16 mouse cellular contexts compared by ENCODE assay signal in the genomic region with DNA sequence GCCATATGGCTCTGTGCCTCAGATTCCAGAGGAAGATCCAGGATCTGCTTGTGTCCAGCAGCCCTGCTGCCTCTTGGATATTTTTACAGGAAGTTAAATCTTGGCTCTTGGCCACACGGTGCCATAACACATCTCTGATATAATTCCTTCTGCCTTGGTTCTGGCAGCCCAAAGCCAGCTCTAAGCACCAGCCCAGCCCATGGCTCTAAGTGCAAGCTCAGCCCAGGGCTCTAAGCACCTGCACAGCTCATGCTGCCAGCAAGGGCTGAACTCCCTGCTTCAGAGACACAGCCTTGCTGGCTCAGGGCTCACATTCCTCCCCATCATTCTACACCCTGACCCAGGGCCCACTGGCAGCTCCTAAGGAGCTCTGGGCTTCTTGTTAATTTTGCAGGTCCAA.
A peak's percentile ranks its signal among the peaks of the same experiment; 100 is the strongest.
DNase-seq lines count a peak whose midpoint lies in the region; ATAC-seq and TF ChIP-seq lines count a peak whose summit lies in the region.
"Had no signal": no experiment of that assay in that cellular context is flagged by ENCODE, and none has a peak within 500 bp of the region (broad histone marks: within the 10 kb centered on the region; RNA-seq: fewer than 3 reads in every experiment).

No protein-coding gene starts in this region.

- no peaks in the 10 kb centered on the region for H3K27me3 ChIP-seq in forebrain, embryonic 15.5 days
- H3K27me3 ChIP-seq in forebrain, postnatal 0 days (ENCODE audit: insufficient read depth, low read length), result no peaks in the 10 kb centered on the region
- H3K27me3 ChIP-seq: embryonic facial prominence, embryonic 15.5 days; liver, embryonic 13.5 days; midbrain, embryonic 15.5 days; neural tube, embryonic 12.5 days had no signal

- H3K4me3 ChIP-seq in forebrain, embryonic 15.5 days, result no peak overlapping the region
- no peak overlapping the region for H3K4me3 ChIP-seq in forebrain, postnatal 0 days (ENCODE audit: low read depth, low read length)
- no peak overlapping the region for H3K4me3 ChIP-seq in lung, adult 2 months (replicated peaks; ENCODE audit: extremely low read depth, low read depth, low read length)
- H3K4me3 ChIP-seq: embryonic facial prominence, embryonic 15.5 days; liver, embryonic 13.5 days; midbrain, embryonic 15.5 days; neural tube, embryonic 12.5 days had no signal

- no peak for TF ChIP-seq POLR2A in lung, adult 2 months (IDR thresholded peaks at IDR 0.05; ENCODE audit: borderline replicate concordance, extremely low read depth, low read depth, low read length)

- ATAC-seq in forebrain, embryonic 15.5 days (replicated peaks), result peak; percentile 46; the same call in 1 of the 2 replicates
- ATAC-seq in forebrain, postnatal 0 days, result no peak
- ATAC-seq in megakaryocyte-erythroid progenitor cell, adult 5-6 weeks (replicated peaks; ENCODE audit: low FRiP score, low TSS enrichment, poor library complexity, severe bottlenecking), result no peak
- ATAC-seq: midbrain, embryonic 15.5 days had no signal

- H3K9ac ChIP-seq in forebrain, embryonic 15.5 days (replicated peaks), result no peak overlapping the region
- H3K9ac ChIP-seq in forebrain, postnatal 0 days, result no peak overlapping the region
- H3K9ac ChIP-seq: embryonic facial prominence, embryonic 15.5 days; liver, embryonic 13.5 days; midbrain, embryonic 15.5 days; neural tube, embryonic 12.5 days had no signal

- no peaks in the 10 kb centered on the region for H3K36me3 ChIP-seq in forebrain, embryonic 15.5 days
- no peaks in the 10 kb centered on the region for H3K36me3 ChIP-seq in forebrain, postnatal 0 days (ENCODE audit: insufficient read depth)
- H3K36me3 ChIP-seq: embryonic facial prominence, embryonic 15.5 days; liver, embryonic 13.5 days; midbrain, embryonic 15.5 days; neural tube, embryonic 12.5 days had no signal

- no peak overlapping the region for H3K27ac ChIP-seq in forebrain, embryonic 15.5 days (replicated peaks)
- no peak overlapping the region for H3K27ac ChIP-seq in forebrain, postnatal 0 days (ENCODE audit: low read depth, low read length)
- H3K27ac ChIP-seq: embryonic facial prominence, embryonic 15.5 days; liver, embryonic 13.5 days; macrophage; midbrain, embryonic 15.5 days; neural tube, embryonic 12.5 days; stomach, postnatal 0 days had no signal

- 92% methylated on average over 1 of the region's 1 CpGs for WGBS in forebrain, embryonic 15.5 days
- WGBS in forebrain, postnatal 0 days, result 87% methylated on average over 1 of the region's 1 CpGs
- 62% methylated on average over 1 of the region's 1 CpGs for WGBS in lung, adult 2 months

- H3K4me1 ChIP-seq in forebrain, embryonic 15.5 days, result no peaks in the 10 kb centered on the region
- no peaks in the 10 kb centered on the region for H3K4me1 ChIP-seq in forebrain, postnatal 0 days (ENCODE audit: insufficient read depth)
- H3K4me1 ChIP-seq in lung, adult 2 months (ENCODE audit: control insufficient read depth, insufficient read depth, low read length), result no peaks in the 10 kb centered on the region
- H3K4me1 ChIP-seq: embryonic facial prominence, embryonic 15.5 days; liver, embryonic 13.5 days; neural tube, embryonic 12.5 days had no signal

- DNase-seq in forebrain, postnatal 0 days, result no peak
- DNase-seq in lung, adult 18-20 months, result peak; percentile 1 to 7
- no peak for DNase-seq in lung, adult 2 months
- peak; percentile 18 for DNase-seq in cerebellum, adult 9-10 months
- DNase-seq in skeletal muscle tissue, adult 2 months (ENCODE audit: low read depth, low spot score), result peak; percentile 13
- DNase-seq in right cerebral cortex, postnatal 14 days, result no peak
- DNase-seq: adrenal gland, postnatal 10 days; liver, embryonic 13.5 days; thymus, postnatal 4 days had no signal

- no peak overlapping the region for H3K4me2 ChIP-seq in forebrain, embryonic 15.5 days (replicated peaks)
- H3K4me2 ChIP-seq in forebrain, postnatal 0 days (ENCODE audit: low read depth), result no peak overlapping the region
- H3K4me2 ChIP-seq: embryonic facial prominence, embryonic 15.5 days; liver, embryonic 13.5 days; midbrain, embryonic 15.5 days; neural tube, embryonic 12.5 days had no signal

- no peaks in the 10 kb centered on the region for H3K9me3 ChIP-seq in forebrain, embryonic 15.5 days
- H3K9me3 ChIP-seq in forebrain, postnatal 0 days (ENCODE audit: low read length), result no peaks in the 10 kb centered on the region
- H3K9me3 ChIP-seq: embryonic facial prominence, embryonic 15.5 days; liver, embryonic 13.5 days; midbrain, embryonic 15.5 days; neural tube, embryonic 12.5 days had no signal

- TF ChIP-seq CTCF in forebrain, postnatal 0 days (IDR thresholded peaks at IDR 0.05; ENCODE audit: low read depth), result no peak
- no peak for TF ChIP-seq CTCF in lung, adult 2 months (IDR thresholded peaks at IDR 0.05; ENCODE audit: insufficient read depth, low read length)

Comparison
In these comparisons a context has a peak if more than half of its experiments do, and no peak if none do; other contexts are left out.
1. DNase-seq: peak in lung, adult 18-20 months (2 of 2), cerebellum, adult 9-10 months (single experiment) and skeletal muscle tissue, adult 2 months (single experiment); none in forebrain, postnatal 0 days (single experiment), lung, adult 2 months (single experiment) and right cerebral cortex, postnatal 14 days (single experiment).